Mouse (Mus musculus) gastrocnemius, adult 8-10 months (tissue): ENCODE results near the gene Mroh3. TPM values are rescaled to one million over a fixed set of nuclear protein-coding genes. Genes with fewer than 3 reads are reported as not detected.

Source experiments
- DNase-seq, 2 experiments: peaks; one replicate each; pipeline ENCODE4 v3.0.0; 2022; ENCODE audit warnings: low spot score in 2 of 2
- total RNA-seq, 4 experiments: library from RNA; stranded (reverse); gene quantifications; 2 replicates each; pipeline ENCODE4 v1.2.4; 2022

Mroh3 gene
- total RNA-seq, result not detected

- DNase-seq, result no peak
Measured at GRCm38 (mm10) chr1:136212803-136213202, at the start of gene Mroh3. Gene Mroh3, minus strand, starts transcription at chr1:136212828.

GRCm38 (mm10) chr1:136260635-136261238 lies 48.1 kb upstream of the Mroh3 start, which contains the start of gene Gpr25:
Gene Gpr25, minus strand, starts transcription at chr1:136260873.
- DNase-seq, result no peak

- peak; percentile 28 to 67 for DNase-seq
Measured at GRCm38 (mm10) chr1:136259893-136260634, 47.4 kb upstream of the Mroh3 start.

- DNase-seq, result no peak
Measured at GRCm38 (mm10) chr1:136259543-136259892, 46.9 kb upstream of the Mroh3 start.

GRCm38 (mm10) chr1:136258495-136258894 lies 45.9 kb upstream of the Mroh3 start:
- DNase-seq, result no peak

- no peak for DNase-seq
Measured at GRCm38 (mm10) chr1:136255657-136256056, 43.0 kb upstream of the Mroh3 start.

GRCm38 (mm10) chr1:136255174-136255573 lies 42.5 kb upstream of the Mroh3 start:
- no peak for DNase-seq

- DNase-seq, result no peak
Measured at GRCm38 (mm10) chr1:136254503-136255065, 42.0 kb upstream of the Mroh3 start.

GRCm38 (mm10) chr1:136253472-136253871 lies 40.8 kb upstream of the Mroh3 start:
- no peak for DNase-seq

GRCm38 (mm10) chr1:136249662-136250061 lies 37.0 kb upstream of the Mroh3 start:
- DNase-seq, result no peak

GRCm38 (mm10) chr1:136247393-136247792 lies 34.8 kb upstream of the Mroh3 start:
- DNase-seq, result no peak

- no peak for DNase-seq
Measured at GRCm38 (mm10) chr1:136244469-136244868, 31.8 kb upstream of the Mroh3 start.

- DNase-seq, result no peak
Measured at GRCm38 (mm10) chr1:136241801-136242200, 29.2 kb upstream of the Mroh3 start.

- DNase-seq, result no peak
Measured at GRCm38 (mm10) chr1:136238495-136238894, 25.9 kb upstream of the Mroh3 start.

GRCm38 (mm10) chr1:136234595-136235092 lies 22.0 kb upstream of the Mroh3 start:
- no peak for DNase-seq

GRCm38 (mm10) chr1:136233892-136234594 lies 21.4 kb upstream of the Mroh3 start, which contains the start of gene Inava:
Gene Inava, minus strand, starts transcription at chr1:136234264.
- no peak for DNase-seq

- DNase-seq, result no peak
Measured at GRCm38 (mm10) chr1:136232986-136233790, 20.6 kb upstream of the Mroh3 start.

- no peak for DNase-seq
Measured at GRCm38 (mm10) chr1:136232285-136232926, 19.8 kb upstream of the Mroh3 start.

GRCm38 (mm10) chr1:136231596-136231995 lies 19.0 kb upstream of the Mroh3 start:
- DNase-seq, result no peak

GRCm38 (mm10) chr1:136230201-136230600 lies 17.6 kb upstream of the Mroh3 start:
- DNase-seq, result no peak

- DNase-seq, result no peak
Measured at GRCm38 (mm10) chr1:136229040-136229373, 16.4 kb upstream of the Mroh3 start.
